Mouse (Mus musculus) intestine, embryonic 15.5 days (tissue): Measurements from ENCODE around the gene Ccser2. TPM values are rescaled to one million over a fixed set of nuclear protein-coding genes. Genes with fewer than 3 reads are reported as not detected.

Source experiments
- ATAC-seq: fragments of 200-750 bp; cut with Nextera tagmentation; 2 replicates; pipeline ENCODE4 v1.8.0; 2017; ENCODE audit warnings: moderate TSS enrichment, moderate library complexity
- H3K27ac ChIP-seq: fragments of 300-500 bp; sonication (generic); 2 replicates; pipeline ENCODE4 v1.5.1; 2015; ENCODE audit warnings: mild to moderate bottlenecking, inconsistent platforms
- H3K27me3 ChIP-seq: fragments of 300-500 bp; sonication (generic); replicated peaks from 2 replicates; pipeline ENCODE4 v1.6.1; 2015; ENCODE audit warnings: inconsistent platforms
- H3K36me3 ChIP-seq: fragments of 300-500 bp; sonication (generic); 2 replicates; pipeline ENCODE4 v1.6.1; 2015; ENCODE audit warnings: inconsistent platforms
- H3K4me1 ChIP-seq: fragments of 300-500 bp; sonication (generic); replicated peaks from 2 replicates; pipeline ENCODE4 v1.6.1; 2015; ENCODE audit warnings: inconsistent platforms
- H3K4me2 ChIP-seq: fragments of 300-500 bp; sonication (generic); replicated peaks from 2 replicates; pipeline ENCODE4 v1.6.1; 2015; ENCODE audit warnings: mild to moderate bottlenecking, inconsistent platforms
- H3K4me3 ChIP-seq: fragments of 300-500 bp; sonication (generic); replicated peaks from 2 replicates; pipeline ENCODE4 v1.5.1; 2015; ENCODE audit warnings: inconsistent platforms
- H3K9ac ChIP-seq: fragments of 300-500 bp; sonication (generic); 2 replicates; pipeline ENCODE4 v1.6.1; 2015; ENCODE audit warnings: inconsistent platforms
- H3K9me3 ChIP-seq: fragments of 300-500 bp; sonication (generic); 2 replicates; pipeline ENCODE4 v1.6.1; 2016; ENCODE audit warnings: inconsistent platforms
- WGBS: fragments of 180-500 bp; shearing (Covaris S2); methylation state at CpG from one replicate; pipeline ENCODE4 v1.1.7; 2015; 5-methylcytosine and 5-hydroxymethylcytosine counted together
- polyA plus RNA-seq: library from polyadenylated mRNA; unstranded; fragments of >200 nt; fragmentation: Nextera tagmentation; extraction: Ambion mirVana; gene quantifications from 2 replicates; pipeline ENCODE4 v1.2.1, GENCODE M21; 2015

Ccser2 gene
- polyA plus RNA-seq, 1 experiment from 2014 or later: 29.4 TPM

DNA sequence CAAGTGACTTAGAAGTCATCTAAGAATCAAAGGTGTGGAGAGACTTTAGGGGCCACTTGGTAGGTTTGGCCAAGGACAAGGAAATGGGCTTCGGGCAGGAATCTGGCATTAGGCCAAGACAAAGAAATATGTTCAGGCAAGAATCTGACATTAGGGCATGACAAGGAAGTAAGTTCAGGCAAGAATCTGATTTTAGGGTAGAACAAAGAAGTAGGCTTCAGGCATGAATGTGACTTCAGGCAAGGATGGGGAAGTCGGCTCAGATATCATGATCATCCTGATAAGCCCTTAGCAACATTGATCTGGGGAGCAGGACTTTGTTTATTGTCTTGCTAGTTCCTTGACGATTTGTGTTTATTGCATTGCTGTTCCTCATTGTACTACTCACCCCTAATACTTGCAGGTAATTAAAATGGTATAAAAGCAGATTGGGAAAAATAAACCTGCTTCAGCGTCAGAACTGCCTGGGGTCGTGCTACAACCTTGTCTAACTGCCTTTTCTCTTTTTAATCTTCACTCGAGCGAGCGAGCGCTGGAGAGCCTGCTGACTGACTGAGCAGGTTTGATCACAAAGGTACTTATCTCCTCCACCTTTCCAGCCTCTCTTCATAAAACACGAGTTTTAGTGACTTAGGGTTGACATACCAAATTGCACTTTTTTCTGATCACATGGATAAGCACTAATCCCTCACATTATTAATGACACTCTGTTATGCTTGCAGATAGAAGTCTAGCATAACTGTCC lies 35.8 kb downstream of the Ccser2 start:
- H3K27ac ChIP-seq: peak overlapping the region; percentile 10; the same call in 1 of the 2 replicates
- no peaks in the 10 kb centered on the region for H3K9me3 ChIP-seq
- peak; percentile 79 for ATAC-seq
- 0 out of 2 replicates have a peak, but pooled peaks cover under 1% of the 10 kb centered on the region for H3K36me3 ChIP-seq
- peaks cover 3% of the 10 kb centered on the region; the same call in 1 of the 2 replicates for H3K4me1 ChIP-seq
- 53% methylated on average over 10 of the region's 10 CpGs for WGBS
- no peak overlapping the region for H3K4me2 ChIP-seq
- H3K27me3 ChIP-seq: no peaks in the 10 kb centered on the region
- H3K9ac ChIP-seq: no peak overlapping the region
- no peak overlapping the region for H3K4me3 ChIP-seq

DNA sequence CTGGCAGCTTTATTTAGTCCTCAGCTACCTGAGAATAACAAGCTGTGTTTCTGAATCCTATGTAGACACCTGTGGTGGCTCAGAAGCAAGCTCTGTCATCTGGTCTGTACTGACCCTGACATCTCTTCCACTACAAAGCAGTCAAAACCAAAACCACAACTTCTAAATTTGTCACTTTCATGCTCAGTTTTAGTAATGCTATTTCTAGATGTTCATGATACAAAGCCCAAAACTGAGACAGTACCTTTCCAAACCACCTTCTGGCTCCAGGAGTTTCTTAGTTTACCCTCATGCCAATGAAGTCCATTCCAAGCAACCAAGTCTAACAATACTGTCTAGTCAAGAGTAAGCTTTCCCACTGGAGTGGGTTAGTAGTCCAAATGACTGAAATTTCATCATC lies 36.5 kb downstream of the Ccser2 start:
- no peak for ATAC-seq
- Histone ChIP-seq H3K4me2 (no peak overlapping the region), H3K27ac (no peak overlapping the region), H3K9ac (no peak overlapping the region), H3K4me3 (no peak overlapping the region), H3K9me3 (no peaks in the 10 kb centered on the region), H3K27me3 (no peaks in the 10 kb centered on the region), H3K36me3 (no peaks in the 10 kb centered on the region), H3K4me1 (peaks cover 3% of the 10 kb centered on the region; the same call in 1 of the 2 replicates)

DNA sequence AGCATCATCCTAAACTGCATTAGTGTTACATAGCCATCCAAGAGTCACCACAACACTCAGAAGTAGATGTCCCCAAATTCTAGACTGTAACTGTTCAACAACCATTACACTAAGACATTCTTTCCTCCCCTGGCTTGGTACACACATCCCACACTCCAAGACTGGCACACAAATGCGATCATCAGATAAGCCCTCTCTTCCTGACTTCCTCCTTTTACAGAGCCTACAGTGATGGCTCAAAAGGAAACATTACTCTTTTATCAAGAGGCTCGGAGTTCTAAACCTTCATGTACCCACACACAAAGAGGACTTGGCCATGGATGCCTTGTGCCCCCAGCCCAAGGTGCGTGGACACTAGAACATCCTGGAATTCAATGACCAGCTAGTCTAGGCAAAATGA lies 45.2 kb downstream of the Ccser2 start:
- H3K4me1 ChIP-seq: no peaks in the 10 kb centered on the region; the same call in 1 of the 2 replicates
- no peak for ATAC-seq

DNA sequence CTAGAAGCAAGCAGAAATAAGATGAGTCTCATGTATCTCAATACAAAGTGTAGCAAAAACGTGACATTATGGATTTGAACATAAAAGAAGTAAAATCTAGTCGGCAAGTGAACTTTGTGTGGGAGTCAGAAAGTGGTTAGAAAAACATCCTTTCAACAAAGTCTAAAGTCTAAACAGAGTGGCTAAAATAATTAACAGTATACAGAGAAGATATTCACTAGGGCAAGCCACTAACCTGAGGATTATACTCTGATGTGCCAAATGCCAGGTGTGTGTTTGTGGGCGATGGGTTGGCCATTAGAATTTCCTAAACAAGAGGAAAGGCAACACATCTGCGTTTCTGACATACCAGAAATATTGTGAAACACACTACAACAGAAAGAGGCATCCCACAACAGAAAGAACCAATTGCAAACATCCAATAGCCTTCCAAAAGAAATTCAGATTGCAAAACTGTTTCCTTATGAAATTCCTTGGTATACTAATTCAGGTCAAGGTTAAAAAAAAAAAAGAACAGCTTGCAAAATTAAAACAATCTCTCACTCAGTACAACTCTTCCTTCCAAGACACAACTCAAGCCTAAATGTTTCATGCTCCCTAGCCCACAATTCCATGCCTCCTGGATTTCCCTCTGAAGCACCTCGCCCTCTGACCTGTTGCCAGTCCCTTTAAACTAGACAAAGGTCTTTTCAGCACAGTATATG lies 47.1 kb downstream of the Ccser2 start:
- Histone ChIP-seq H3K27ac (no peak overlapping the region), H3K27me3 (no peaks in the 10 kb centered on the region), H3K36me3 (no peaks in the 10 kb centered on the region), H3K4me1 (no peaks in the 10 kb centered on the region; the same call in 1 of the 2 replicates), H3K9ac (no peak overlapping the region), H3K9me3 (no peaks in the 10 kb centered on the region), H3K4me2 (no peak overlapping the region), H3K4me3 (no peak overlapping the region)
- no peak for ATAC-seq
- WGBS: 89% methylated on average over 5 of the region's 5 CpGs

More for the DNA sequence above, 45.2 kb downstream of the Ccser2 start:
- H3K4me3 ChIP-seq: no peak overlapping the region
- H3K27me3 ChIP-seq: no peaks in the 10 kb centered on the region
- 90% methylated on average over 3 of the region's 3 CpGs for WGBS
- H3K4me2 ChIP-seq: no peak overlapping the region
- H3K9me3 ChIP-seq: no peaks in the 10 kb centered on the region
- H3K9ac ChIP-seq: no peak overlapping the region
- H3K36me3 ChIP-seq: no peaks in the 10 kb centered on the region
- H3K27ac ChIP-seq: no peak overlapping the region

DNA sequence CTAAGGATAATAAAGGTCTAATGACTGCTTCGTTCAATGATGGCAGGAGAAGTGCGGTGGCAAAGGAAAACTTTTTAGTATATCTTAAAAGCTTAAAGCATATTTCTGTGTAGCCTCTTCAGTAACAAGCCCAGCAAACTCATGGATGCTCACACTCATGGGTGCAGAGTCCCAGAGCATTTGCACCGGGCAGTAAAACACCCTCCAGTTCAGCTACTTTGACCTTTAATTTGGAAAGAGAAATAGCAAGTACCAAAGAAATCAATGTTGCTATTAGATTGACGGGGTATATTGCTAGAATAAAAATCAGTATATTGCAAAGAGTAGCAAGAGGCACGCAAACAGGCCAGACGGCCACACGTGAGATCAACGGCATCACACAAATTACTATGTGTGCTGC lies 48.7 kb downstream of the Ccser2 start:
- Histone ChIP-seq H3K27ac (0 out of 2 replicates have a peak overlapping the region, but pooled peaks have one; percentile 90), H3K4me2 (no peak overlapping the region), H3K4me1 (no peaks in the 10 kb centered on the region; the same call in 1 of the 2 replicates), H3K9ac (no peak overlapping the region), H3K9me3 (no peaks in the 10 kb centered on the region), H3K27me3 (no peaks in the 10 kb centered on the region), H3K4me3 (no peak overlapping the region), H3K36me3 (no peaks in the 10 kb centered on the region)
- ATAC-seq: no peak
- 86% methylated on average over 8 of the region's 8 CpGs for WGBS

DNA sequence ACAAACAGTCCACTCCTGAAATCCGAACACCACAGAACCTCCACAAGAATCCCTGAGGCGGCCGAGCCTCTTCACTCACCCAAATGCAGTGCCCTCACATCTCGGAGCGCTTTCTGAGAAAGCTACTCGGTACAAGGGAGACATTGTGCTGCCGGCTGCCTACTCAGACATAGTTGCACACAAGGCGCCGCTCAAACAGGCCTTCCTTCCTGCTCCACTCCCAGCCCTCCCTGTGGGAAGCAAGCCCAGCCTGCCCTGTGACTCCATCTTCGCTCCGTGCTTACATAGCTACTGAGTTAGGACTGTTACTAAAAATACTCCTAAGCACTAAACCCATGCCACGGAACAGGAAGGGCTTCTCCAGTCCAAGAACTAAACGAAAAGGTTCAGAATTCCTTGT lies 49.4 kb downstream of the Ccser2 start:
- H3K4me2 ChIP-seq: peak overlapping the region; percentile 53
- peak; percentile 93 for ATAC-seq
- no peaks in the 10 kb centered on the region; the same call in 1 of the 2 replicates for H3K4me1 ChIP-seq
- H3K9me3 ChIP-seq: no peaks in the 10 kb centered on the region
- no peaks in the 10 kb centered on the region for H3K36me3 ChIP-seq
- no peaks in the 10 kb centered on the region for H3K27me3 ChIP-seq
- H3K27ac ChIP-seq: peak overlapping the region; percentile 90
- peak overlapping the region; percentile 29 for H3K4me3 ChIP-seq
- WGBS: 28% methylated on average over 13 of the region's 13 CpGs
- H3K9ac ChIP-seq: peak overlapping the region; percentile 40; the same call in 1 of the 2 replicates

DNA sequence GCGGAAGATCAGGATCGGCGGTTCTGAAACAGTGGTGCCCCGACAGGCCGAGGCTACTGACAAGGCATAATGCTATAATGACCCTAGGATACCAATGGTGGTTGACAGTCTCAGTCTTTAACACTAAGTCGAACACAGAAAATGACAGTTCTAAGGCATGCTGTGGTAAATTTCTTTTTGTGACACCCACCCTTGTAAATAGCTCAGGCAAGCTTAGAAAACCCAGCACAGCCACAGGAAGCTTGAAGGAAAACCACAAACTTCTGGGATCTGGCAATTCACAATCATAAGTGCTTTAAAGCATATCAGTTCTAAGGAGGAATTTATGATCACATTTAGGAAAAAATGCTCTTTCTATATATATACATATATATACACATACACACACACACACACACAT lies 53.4 kb downstream of the Ccser2 start:
- 98% methylated on average over 6 of the region's 6 CpGs for WGBS
- H3K36me3 ChIP-seq: no peaks in the 10 kb centered on the region
- H3K9ac ChIP-seq: no peak overlapping the region
- no peak overlapping the region for H3K4me2 ChIP-seq
- H3K4me3 ChIP-seq: no peak overlapping the region
- no peaks in the 10 kb centered on the region for H3K27me3 ChIP-seq
- no peak for ATAC-seq
- no peaks in the 10 kb centered on the region; the same call in 1 of the 2 replicates for H3K4me1 ChIP-seq
- H3K9me3 ChIP-seq: no peaks in the 10 kb centered on the region
- no peak overlapping the region for H3K27ac ChIP-seq

DNA sequence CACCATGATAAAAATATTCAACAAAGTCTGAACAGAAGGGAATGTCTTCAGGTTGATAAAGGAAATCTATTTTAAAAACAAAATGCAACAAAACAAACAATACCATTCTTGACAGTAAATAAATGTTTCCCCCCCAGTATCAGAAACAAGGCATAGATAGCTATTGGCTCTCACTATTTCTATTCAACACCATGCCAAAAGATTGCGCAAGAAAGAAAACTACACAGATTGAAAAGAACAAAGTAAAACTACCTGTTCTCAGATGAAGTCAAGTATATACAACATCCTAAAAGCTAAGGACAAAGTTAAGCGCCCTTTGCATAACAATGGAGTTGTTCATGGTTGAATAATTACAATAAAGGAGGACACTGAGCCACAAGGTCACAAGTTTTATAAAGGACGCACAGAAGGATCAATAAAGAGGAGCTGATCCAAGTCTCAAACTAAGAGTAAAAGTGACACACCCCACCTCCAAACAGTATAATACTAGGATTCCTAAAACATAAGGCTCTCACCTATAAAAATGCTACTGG lies 54.0 kb downstream of the Ccser2 start:
- H3K36me3 ChIP-seq: no peaks in the 10 kb centered on the region
- no peak overlapping the region for H3K27ac ChIP-seq
- H3K9ac ChIP-seq: no peak overlapping the region
- ATAC-seq: no peak
- H3K4me1 ChIP-seq: no peaks in the 10 kb centered on the region; the same call in 1 of the 2 replicates
- 90% methylated on average over 3 of the region's 3 CpGs for WGBS
- no peaks in the 10 kb centered on the region for H3K27me3 ChIP-seq
- no peak overlapping the region for H3K4me2 ChIP-seq
- no peaks in the 10 kb centered on the region for H3K9me3 ChIP-seq
- H3K4me3 ChIP-seq: no peak overlapping the region

DNA sequence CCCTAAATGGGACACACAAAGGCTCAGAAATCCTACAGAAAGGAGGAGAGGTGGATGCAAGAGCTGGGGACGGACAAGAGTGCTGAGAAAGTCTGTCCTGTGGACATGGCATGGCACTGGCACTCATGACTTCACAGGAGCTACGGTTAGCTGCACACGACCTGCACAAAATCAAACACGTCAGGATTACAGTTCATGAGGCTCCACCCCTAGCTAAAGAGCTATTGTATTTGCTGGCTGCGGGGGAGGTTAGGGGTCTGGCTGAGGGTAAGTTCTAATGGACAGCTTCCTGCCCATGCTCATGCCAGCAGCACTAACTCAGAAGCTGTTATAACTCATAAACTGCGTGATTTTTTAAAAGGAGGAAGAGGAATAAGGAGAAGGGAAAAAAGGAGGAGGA lies 56.8 kb downstream of the Ccser2 start:
- Histone ChIP-seq H3K36me3 (no peaks in the 10 kb centered on the region), H3K4me3 (no peak overlapping the region), H3K9ac (no peak overlapping the region), H3K27me3 (no peaks in the 10 kb centered on the region), H3K27ac (no peak overlapping the region), H3K4me2 (no peak overlapping the region), H3K9me3 (no peaks in the 10 kb centered on the region), H3K4me1 (no peaks in the 10 kb centered on the region)
- 37% methylated on average over 6 of the region's 6 CpGs for WGBS
- no peak for ATAC-seq

DNA sequence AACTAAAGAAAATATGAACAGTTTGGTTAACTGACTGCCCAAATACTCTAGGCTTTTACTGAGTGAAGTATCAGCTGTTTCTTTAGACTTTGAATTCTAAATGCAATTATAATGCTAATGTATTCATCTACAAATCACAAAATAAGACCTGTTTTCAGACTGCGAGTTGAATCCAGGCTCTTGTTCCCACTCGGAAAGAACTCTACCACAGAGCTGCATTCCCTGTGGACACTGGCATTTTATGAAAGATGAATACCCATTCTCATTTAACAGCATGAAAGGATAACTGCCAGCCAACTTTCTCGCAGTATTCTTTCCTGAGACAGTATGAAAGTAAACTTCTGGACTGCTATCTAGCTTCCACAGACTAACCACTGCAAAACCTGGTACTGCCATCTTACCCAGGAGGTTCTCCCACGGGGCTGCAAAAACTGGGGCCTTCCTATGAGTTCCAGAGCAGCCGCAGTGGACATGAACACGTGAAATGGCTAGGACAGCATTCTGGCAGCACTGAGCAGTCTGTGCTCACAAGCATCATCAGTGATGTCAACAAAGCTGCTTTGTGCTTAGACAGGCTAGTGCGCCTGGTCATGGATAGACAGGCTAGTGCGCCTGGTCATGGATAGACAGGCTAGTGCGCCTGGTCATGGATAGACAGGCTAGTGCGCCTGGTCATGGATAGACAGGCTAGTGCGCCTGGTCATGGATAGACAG lies 62.6 kb downstream of the Ccser2 start:
- WGBS: 87% methylated on average over 10 of the region's 11 CpGs
- Histone ChIP-seq H3K27ac (no peak overlapping the region), H3K4me2 (no peak overlapping the region), H3K9me3 (no peaks in the 10 kb centered on the region), H3K36me3 (no peaks in the 10 kb centered on the region), H3K27me3 (no peaks in the 10 kb centered on the region), H3K4me3 (no peak overlapping the region), H3K9ac (no peak overlapping the region), H3K4me1 (no peaks in the 10 kb centered on the region)
- ATAC-seq: no peak

DNA sequence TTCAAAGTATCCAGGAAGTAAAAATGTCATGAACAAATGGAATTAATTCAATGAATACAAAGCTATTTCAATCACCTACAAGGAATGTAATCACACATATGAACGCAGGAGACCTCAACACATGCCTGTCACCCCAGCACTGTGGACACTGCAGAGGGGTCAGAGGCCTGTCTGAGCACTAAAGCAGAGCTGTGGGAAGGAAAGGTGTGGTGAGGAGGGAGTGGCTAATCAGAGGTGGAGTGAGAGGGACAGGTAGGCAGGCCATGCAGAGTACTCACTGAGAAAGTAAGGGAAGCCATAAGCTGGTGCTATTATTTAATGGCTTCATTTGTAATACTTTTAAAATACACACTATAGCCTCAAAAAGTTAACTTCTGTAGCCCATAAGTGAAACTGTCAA lies 64.4 kb downstream of the Ccser2 start:
- Histone ChIP-seq H3K4me2 (no peak overlapping the region), H3K27ac (no peak overlapping the region), H3K9me3 (no peaks in the 10 kb centered on the region), H3K36me3 (no peaks in the 10 kb centered on the region), H3K27me3 (no peaks in the 10 kb centered on the region), H3K9ac (no peak overlapping the region), H3K4me1 (no peaks in the 10 kb centered on the region), H3K4me3 (no peak overlapping the region)
- peak; percentile 86 for ATAC-seq
- WGBS: 88% methylated on average over 1 of the region's 1 CpGs

DNA sequence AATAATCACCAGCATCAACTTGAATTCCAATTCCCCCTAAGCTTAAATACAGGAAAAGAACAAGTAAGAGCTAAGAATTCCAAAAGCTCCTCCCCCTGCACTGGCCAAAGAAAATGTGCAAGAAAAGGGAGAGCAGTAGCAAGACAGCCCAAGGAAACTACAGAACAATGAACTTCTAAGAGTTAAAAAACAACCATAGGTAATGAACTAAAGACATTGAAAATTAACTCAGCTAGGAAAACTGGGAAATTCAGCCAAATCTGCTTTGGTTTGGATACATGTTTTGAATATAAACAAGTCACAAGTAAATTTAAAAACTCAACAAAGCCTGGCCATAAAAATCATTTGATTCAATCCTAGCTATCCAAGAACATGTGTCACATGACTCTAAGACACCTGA lies 67.7 kb downstream of the Ccser2 start:
- ATAC-seq: no peak
- H3K36me3 ChIP-seq: no peaks in the 10 kb centered on the region
- no peaks in the 10 kb centered on the region for H3K4me1 ChIP-seq
- no peak overlapping the region for H3K27ac ChIP-seq
- H3K4me3 ChIP-seq: no peak overlapping the region
- no peak overlapping the region for H3K9ac ChIP-seq
- H3K27me3 ChIP-seq: no peaks in the 10 kb centered on the region
- no peaks in the 10 kb centered on the region for H3K9me3 ChIP-seq
- no peak overlapping the region for H3K4me2 ChIP-seq
